Mouse (Mus musculus): Measurements from ENCODE around the gene Clpx. TPM values are rescaled to one million over a fixed set of nuclear protein-coding genes. Genes with fewer than 3 reads are reported as not detected.
"Not testable (repeated sequence)": the region's sequence is repeated elsewhere in the genome, so short reads cannot be mapped to it uniquely, and the experiment has no call there.

The Clpx gene
- 10 to 100 TPM; 31.8 to 35.7 (median 32.3) TPM for total RNA-seq (2022)

DNA sequence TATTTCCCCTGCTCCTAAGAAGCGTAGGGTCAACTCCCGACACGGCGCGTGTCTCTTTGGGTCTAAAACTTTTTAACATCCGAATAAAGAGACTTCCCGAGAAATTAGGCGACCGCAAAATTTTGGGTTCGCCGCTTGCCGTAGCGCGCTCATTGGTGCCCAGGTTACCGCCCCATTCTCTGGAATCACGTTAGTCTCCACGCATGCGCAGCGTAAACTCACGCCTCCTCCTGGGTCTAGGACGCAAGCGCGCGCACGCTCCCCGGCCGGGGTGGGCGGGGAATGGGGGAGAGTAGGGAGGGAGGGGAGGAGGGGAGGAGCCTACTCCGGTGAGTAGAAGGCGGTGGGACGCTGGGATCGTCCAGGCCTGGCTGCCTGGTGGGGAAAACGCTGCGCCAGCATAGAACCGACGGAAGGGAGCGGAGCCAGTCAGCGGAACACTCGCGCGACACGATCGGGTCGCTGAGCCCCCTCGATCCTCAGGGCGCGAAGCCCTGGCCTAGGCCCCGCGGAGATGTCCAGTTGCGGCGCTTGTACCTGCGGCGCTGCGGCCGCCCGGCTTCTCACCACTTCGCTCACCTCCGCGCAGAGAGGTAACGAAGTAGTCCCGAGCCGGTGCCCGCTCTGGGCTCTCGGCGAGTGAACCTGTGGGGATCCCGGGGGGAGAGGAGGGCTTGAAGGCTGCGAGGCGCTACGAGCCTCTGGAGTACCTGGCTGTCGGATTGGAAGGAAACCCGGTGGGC lies at the start of gene Clpx:
TSS of gene Clpx (plus strand) at position 288 of the 743 bp plus-strand sequence.
- DNase-seq (ENCODE audit: low spot score in 2 of 2): peak; percentile 96 to 97

DNA sequence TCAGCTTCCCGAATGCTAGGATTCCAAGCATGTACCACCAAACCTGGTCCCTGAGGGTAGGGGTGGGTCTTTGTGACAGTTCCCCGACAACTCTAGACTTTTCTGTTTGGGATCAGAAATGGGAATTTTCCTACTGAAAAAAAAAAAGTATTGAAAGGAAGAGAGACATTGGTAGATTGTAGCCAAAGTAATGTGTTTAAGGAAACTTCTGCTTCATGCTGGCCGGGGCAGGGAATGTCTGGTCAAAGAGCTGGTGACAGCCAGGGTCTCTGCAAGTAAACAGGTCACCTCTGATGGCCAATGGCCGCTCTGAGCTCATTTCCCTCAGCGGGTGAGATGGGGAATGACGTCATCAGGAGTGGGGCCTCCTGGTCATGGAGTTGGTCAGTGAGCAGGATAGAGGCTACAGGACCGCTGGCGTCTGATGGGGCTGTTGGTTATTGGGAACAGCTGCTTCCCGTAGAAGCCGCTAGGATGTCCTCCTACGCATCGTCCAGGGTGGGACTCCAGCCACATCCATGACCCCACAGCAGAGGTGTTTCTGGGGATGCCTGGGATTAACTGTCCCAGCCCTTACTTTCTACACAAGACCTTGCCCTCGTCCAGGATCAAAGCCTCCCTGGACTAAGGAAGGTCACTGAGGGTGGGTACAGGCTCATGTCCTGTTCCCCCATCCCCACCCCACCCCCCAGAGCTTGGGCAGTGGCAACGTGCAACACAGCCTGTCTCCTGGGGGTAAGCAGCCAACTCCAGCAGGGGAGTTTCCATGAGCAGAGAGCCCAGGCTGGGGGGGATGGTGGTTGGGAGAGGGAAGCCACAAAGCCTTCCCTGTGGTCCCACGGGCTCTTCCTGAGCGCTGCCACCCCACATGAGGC lies 46.3 kb upstream of the Clpx start:
- DNase-seq (ENCODE audit: low spot score in 2 of 2): no peak

DNA sequence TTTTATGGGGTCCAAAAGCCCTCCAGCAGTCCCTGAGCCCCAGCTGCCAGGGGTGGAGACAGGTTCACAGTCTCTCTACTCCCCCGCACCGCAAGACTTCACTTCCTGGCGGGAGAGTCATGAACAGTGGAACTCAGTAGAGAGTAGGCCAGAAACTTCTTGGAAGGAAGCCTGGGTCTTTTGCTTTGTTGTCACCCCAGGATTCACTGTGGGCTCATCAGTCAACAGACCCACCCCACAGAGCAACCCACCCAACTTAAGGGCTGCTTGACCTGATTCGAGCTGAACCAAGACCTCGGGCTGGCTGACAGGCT lies 45.7 kb upstream of the Clpx start:
- DNase-seq (ENCODE audit: low spot score in 2 of 2): no peak

DNA sequence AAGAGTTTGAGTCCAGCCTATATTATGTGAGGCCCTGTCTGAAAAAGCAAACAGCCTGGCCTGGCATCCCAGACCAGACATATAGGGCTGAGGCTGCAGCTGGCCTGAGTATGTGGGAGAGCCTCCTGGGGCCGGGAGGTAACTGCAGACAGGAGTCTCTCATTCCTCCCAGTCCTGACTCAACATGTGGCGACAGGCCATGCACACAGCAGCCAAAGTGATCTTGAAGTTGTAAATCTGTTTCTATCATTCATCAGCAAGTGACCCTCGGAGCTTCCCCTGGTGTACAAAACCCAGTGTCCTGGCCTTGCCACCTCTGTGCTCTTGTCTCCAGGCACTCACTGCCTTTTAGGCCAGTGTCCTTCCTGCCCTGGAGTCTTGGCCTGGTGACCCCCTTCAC lies 42.0 kb upstream of the Clpx start:
- no peak for DNase-seq (ENCODE audit: low spot score in 2 of 2)

DNA sequence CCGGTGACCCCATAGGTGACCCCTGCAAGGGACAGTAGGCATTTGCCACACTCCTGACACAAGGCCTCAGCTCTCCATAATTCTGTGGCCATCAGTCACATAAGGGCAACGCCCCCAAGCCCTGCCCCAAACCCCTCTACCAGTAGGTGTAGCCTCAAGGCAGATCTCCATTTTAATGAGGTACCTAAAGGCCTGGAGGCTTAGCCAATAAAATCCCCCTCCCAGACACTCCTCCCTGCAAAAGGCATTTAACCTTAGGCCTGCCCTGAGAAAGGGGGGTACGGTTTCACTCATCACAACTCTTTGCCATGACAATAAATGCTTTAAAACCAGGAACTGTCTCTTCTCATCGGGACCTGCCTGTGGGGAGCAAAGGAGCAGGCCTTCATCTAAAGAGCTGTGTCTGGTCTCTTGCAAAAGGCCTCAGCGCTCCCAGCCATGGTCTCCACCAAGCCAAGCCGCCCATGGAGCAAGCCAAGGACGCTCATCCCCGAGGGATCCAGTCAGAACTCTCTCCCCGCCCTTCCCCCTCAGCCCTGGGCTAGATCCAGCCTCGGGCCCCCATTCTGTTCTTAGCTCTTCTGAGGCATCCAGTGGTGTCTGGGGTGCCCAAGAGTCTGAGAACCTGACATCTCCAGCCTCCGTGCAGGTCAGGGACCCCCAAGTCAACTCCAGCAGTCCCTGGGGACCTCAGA lies 38.0 kb upstream of the Clpx start:
- no peak for DNase-seq (ENCODE audit: low spot score in 2 of 2)

DNA sequence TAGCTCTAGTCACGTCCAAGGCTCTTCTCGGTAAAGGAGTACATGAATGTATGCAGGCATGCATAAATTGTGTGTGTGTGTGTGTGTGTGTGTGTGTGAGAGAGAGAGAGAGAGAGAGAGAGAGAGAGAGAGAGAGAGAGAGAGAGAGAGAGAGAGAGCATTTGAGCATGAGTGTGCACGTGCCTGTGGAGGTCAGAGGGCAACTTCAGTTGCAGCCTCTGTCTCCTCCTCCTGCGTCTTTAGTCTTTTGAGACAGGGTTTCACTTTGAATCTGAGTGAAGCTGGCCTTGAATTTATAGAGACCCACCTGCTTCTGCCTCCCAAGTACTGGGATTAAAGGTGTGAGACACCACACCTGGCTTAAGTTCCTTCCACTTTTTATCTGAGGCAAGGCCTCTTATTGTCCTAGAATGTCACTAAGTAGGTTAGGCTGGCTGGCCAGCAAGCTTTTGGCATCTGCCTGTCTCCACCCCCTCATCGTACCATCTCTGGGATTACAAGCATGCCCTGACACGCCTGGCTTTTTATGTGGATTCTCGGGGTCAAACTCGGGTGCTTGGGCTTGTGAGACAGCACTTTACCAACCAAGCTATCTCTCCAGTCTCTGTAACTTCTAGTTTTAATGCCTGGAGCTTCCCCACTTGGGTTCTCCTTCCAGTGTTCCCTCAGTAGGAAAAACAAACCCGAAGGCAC lies 36.7 kb upstream of the Clpx start:
- no peak for DNase-seq (ENCODE audit: low spot score in 2 of 2)

DNA sequence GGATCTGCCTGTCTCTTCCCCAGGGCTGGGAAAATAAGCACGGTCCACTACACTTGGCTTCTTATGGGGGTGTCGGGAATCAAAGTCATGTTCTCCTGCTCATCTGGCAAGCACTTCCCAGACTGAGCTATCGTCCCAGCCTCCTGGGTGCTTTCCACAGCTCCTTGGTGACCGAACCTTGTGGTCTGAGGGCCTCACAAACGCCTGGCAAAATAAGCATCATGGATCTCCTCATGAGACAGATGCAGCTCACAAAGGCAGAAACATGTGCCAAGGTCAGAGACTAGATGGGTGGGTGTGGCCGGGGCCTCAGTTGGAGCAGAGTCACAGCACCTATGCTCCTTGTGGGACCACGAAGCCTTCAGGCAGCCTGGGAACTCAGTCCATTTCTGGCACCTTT lies 34.7 kb upstream of the Clpx start:
- DNase-seq (ENCODE audit: low spot score in 2 of 2): no peak

DNA sequence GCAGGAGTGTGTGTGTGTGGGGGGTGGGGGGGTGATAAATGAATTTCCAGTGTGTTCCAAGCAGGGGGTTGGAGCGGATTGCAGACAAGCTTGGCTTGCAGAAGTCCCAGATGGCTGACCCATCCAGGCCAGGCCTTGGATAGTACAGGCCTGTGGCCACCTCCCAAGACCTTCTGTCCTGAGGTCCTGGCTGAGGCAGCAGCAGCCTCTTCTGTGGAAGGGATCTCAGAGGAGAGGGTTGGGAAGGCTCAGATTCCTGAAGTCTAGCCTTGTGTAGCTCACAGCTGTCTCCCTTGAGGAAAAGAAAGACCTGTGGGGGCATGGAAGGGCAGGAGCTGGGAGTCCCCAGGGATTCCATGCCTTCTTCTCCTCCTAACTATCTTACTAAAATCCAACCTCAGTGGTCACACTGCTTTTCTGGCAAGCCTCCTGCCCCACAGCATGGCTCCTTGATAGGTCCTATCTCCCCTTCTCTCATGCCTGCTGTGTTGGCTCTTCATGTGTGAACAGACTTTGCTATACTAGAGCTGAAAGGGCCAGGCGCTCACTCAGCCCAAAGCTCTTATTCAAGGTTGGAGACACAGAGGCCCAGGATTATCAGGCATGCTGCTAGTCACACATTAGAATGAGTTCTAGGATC lies 32.3 kb upstream of the Clpx start:
- no peak for DNase-seq (ENCODE audit: low spot score in 2 of 2)

DNA sequence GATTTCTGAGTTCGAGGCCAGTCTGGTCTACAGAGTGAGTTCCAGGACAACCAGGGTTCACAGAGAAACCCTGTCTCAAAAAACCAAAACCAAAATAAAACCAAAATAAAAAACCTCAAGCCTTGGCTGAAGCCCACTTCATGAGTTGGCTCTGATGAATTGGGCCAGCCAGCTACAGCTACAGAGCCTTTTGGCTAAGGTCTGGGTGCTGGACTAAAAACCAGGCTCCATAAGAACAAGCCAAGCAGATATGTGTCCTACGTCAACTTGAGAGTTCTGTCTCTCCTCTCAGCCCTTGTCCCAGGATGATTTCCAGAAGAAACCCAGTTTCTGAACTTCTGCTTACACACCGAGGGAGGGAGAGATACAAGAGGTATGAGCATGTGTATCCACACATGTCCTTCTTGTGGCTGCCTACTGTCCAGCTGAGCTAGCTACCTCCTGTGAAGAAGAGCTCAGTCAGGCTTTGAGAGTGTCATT lies 31.4 kb upstream of the Clpx start:
- DNase-seq (ENCODE audit: low spot score in 2 of 2): no peak

DNA sequence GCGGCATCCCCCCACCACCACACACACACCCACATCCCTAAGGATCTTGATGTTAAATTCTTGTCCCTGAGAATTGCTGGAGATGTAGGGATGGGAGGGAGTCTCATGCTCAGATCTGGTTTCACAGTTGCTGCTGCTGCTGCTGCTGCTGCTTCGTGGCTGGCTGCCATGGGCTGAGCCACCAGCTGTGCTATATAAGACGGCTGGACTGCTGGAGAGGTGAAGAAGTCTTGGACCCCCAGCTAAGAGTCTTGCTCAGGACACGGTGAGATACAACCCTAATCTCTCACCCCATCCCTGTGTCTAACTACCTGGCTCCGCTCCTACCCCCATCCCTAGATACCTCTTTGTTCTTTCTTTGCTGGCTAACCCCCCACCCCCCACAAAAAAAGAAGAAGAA lies 29.1 kb upstream of the Clpx start, which contains the start of gene Cilp:
TSS of gene Cilp (plus strand) at position 222 of the 400 bp plus-strand sequence.
- DNase-seq (ENCODE audit: low spot score in 2 of 2): no peak

DNA sequence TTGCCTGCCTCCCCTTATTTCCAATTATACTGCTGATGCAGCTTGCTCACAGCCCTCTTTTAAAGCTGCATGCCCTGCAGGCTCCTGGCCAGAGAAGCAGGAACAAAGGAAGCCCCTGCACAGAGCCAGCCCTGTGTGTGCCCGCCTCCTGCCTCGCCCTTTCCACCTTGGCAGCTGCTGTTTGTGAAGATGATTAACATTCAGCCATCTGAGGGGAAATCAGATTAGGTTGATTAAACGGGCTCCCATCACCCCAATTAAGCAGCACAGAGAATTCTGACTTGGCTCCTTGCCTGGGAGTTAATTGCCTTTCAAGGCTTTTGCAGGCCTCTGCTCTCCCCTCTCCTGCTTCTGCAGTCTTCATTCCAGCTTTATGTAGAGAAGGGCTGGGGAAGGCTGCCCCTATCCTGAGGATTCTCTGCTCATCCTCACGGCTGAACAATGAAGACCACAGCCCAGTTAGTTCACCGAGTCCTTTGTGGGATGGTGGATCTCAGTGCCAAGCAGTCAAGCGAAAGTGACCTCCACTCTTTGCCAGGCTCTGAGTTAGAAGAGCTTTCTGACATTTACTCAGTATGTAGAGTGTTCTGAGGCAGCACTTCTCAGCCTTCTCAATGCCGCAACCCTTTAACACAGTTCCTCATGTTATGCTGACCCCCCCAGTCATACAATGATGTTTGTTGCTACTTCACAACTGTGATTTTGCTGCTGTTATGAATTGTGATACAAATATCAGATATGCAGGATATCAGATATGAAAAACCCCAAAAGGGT lies 26.1 kb upstream of the Clpx start:
- DNase-seq (ENCODE audit: low spot score in 2 of 2): peak; percentile 44 to 52

DNA sequence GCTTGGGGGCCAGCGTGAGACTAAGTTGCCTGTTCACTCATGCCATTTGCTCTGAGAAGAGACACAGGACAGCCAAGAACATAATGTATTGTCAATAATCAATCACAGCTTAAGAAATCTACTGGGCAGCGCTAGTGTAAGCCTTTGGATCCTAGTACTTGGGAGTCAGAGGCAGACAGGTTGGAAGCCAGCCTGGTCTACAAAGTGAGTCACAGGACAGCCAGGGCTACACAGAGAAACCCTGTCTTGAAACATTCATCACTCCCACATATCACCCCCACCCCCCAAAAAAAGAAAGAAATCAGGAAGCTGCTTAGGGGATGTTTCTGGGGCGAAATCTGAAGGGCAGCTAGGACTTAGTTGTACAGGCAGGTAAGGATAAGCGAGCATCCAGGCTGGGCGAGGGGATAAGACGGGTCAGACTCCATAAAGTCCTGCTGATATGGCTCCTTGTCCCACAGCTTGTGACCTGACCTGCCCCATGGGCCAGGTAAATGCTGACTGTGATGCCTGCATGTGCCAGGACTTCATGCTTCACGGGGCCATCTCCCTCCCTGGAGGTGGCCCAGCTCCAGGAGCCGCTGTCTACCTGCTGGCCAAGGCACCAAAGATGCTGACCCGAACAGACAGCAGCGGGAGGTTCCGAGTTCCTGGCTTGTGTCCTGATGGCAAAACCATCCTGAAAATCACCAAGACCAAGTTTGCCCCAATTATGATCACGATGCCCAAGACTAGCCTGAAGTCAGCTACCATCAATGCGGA lies 20.8 kb upstream of the Clpx start:
- DNase-seq (ENCODE audit: low spot score in 2 of 2): no peak

DNA sequence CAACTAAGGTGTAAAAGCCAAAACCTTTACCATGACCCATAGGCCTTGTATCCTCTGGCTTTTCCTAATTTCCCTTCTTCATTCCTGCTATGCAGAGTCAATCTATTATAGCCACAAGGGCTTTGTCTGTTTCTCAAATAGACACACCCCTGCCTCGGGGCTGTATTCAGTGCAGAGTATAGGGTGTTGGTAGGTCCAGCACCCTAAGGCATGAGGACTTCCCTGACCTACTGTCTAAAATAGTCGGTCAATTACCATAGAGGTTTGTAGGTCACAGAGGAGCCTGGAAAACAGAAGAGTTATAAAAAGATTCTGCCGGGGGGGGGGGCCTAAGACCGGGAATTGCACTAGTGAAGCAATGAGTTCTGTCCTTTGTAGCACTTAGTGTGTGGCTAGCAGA lies 20.2 kb upstream of the Clpx start:
- DNase-seq (ENCODE audit: low spot score in 2 of 2): no peak

DNA sequence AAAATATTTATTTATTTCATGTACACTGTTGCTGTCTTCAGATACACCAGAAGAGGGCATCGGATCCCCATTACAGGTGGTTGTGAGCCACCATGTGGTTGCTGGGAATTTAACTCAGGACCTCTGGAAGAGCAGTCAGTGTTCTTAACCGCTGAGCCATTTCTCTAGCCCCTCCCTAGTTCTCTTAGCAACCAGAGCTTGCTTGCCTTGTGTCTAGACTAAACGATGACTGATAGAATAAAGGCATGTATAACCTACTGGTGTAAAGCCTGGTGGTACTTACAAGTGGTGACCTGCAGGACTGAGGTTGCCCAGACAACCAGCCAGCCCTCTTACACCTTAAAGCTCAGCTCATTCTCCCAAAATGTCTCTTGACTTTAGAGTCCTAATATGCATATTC lies 19.2 kb upstream of the Clpx start:
- DNase-seq (ENCODE audit: low spot score in 2 of 2): not testable (repeated sequence)

DNA sequence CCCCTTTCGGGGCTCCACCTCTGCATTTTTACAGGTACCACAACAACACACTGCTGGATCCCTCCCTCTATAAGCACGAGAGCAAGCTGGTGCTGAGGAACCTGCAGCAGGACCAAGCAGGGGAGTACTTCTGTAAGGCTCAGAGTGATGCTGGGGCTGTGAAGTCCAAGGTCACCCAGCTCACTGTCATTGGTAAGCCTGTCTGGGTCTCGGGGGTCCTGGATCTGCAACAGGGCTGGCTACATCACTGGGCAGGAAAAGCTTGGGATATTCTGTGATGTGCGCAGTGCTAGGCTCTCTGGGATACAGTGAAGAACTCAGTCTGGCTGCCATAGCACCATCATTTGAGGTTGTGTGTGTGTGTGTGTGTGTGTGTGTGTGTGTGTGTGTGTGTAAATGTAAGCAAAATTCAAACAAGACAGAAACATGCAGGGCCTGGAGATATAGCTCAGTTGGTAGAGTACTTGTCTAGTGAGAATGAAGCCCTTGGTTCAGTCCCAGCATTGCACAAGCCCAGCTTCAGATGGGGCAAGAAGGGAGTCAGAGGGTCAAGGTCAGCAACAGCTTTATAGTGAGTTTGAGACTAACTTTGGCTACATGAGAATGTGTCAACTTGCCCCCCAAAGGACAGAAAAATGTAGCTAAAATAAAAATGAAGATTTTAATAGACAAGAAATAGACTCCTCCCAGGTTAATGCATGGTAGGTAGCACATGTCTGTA lies 18.1 kb upstream of the Clpx start:
- no peak for DNase-seq (ENCODE audit: low spot score in 2 of 2)

DNA sequence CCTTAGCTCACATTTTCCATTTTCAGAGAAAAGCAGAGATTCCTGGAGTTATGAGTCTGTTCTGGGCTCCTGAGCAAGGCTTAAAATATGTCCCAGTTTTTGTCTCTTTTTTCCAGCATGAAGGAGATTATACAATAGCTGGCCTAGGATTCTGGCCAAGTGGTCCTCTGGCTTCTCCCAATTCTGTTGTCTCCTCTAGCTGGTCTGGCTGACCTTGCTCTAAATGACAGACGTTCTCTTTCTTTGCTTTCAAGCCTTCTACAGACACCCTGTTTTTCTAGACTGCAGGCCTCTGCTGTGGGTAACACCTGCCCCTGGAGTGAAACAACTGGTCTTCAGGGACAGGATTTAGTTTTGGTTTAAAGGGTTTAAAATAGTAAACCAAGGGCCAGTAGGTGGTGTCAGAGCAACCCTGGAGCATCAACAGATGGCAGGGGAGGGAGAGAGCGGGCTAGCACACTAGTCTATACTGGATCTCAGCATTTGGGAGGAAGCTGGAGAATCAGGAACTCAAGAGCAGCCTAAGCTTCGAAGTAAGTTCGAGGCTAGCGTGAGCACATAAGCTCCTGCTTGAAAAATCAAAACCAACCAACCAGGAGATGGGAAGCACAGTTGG lies 12.4 kb upstream of the Clpx start:
- peak in 1 of 2 experiments; percentile 14 for DNase-seq (ENCODE audit: low spot score in 2 of 2)

DNA sequence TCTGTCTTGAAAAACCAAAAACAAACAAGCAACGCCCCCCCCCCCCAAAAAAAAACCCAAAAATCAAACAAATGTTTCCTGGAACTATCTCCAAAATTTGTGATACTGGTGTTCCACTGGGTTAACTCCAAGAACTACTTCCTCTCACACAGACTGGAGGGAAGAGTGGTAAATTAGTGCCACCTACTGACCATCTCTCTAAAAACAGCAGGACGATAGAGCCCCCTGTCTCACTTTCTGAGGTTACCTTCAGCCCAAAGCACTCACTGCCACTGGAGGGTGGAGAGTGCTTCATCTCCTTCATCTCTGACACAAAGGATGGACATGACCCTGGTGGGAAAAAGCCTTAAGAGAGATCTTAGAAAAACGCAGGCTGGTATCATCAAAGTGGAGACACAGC lies 10.8 kb upstream of the Clpx start:
- no peak for DNase-seq (ENCODE audit: low spot score in 2 of 2)

DNA sequence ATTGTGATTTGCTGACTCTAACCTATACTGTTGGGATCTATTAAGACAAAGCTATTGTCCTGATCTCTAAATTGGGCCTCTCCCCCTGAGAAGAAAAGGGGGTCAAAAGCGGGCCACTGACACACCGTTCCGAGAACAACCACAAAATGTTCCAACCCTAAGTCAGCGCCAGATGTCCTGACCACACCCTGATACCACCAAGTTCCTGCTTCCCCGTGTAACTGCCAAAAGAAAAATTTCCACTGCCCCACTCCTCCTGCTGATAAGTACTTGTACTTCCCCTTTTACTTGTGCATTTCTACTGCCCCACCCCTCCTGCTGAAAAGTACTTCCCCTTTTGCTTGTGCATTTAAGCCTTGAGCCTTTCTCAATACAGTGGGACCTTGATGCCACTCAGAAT lies 5.8 kb upstream of the Clpx start:
- not testable (repeated sequence) for DNase-seq (ENCODE audit: low spot score in 2 of 2)
